Mouse (Mus musculus): ENCODE measurements around the gene Dazap2.

GRCm38 (mm10) chr15:100569239-100569638 is 45.9 kb upstream of the Dazap2 start:
- TF ChIP-seq CTCF (IDR thresholded peaks at IDR 0.05; ENCODE audit: extremely low read depth, insufficient read depth, insufficient read length, insufficient replicate concordance) (no peak), POLR2A (IDR thresholded peaks at IDR 0.05; ENCODE audit: low read depth, low read length) (no peak)

Data from spleen, adult 2 months (tissue).